Mouse (Mus musculus): ENCODE data around the gene Il1r2.

DNA sequence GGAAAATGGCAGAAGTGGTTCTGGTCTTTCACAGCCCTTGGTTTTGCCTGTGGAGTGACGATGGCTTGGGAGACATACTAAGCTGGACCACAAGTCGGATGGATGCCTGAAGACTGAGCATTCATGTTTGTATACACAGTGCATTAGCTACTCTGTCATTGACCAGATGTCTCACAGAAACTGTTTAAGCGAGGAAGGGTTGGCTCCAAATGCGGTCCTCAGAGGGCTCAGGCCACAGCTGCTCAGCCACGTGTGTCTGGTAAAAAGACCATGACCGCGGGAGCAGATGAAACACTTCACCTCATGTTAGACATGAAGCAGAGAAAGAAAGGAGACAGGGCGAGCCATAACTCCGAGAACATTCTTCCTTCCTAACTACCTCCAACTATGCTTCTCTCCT, 12.5 kb upstream of the Il1r2 start:
- TF ChIP-seq USF1 (IDR thresholded peaks at IDR 0.05; ENCODE audit: low read depth) = no peak
- TF ChIP-seq POLR2A (IDR thresholded peaks at IDR 0.05; ENCODE audit: insufficient read length, low read depth) = no peak
- no peak for TF ChIP-seq POLR2AphosphoS2 (IDR thresholded peaks at IDR 0.05; ENCODE audit: insufficient read length, low read depth)
- TF ChIP-seq TCF12 (IDR thresholded peaks at IDR 0.05; ENCODE audit: insufficient read depth, poor library complexity, severe bottlenecking) = no peak
- TF ChIP-seq MAX (IDR thresholded peaks at IDR 0.05; ENCODE audit: low read depth) = no peak
- no peak for TF ChIP-seq MYOD1 (IDR thresholded peaks at IDR 0.05; ENCODE audit: control insufficient read depth in 1 of 3, insufficient read length in 2 of 3, low read depth in 2 of 3)
- no peak for TF ChIP-seq REST (IDR thresholded peaks at IDR 0.05; ENCODE audit: insufficient read depth, insufficient read length)
- TF ChIP-seq E2F4 (IDR thresholded peaks at IDR 0.05; ENCODE audit: insufficient read depth) = no peak
